Comparison of ENCODE assay signal across 8 mouse cellular contexts in the genomic region with DNA sequence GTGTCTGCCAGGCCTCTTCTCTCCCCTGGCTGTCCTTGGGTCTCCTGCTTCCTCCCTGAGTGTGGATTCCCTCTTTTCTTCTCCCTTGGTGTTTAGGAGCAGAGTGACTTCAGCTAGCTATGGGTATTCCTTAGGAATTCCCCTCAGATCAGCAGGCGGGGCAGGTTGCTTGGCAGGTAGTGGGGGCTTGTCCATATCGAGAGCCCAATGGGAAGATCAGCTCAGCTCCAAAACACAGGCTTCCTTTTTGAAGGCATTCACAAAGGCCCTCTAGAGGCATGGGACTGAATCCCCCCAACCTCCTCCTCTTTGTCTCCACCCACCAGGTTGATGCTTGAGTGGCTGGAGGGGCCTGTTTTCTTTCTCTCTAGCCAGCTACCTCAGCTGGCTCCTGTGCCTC. TPM values are rescaled to one million over a fixed set of nuclear protein-coding genes. Genes with fewer than 3 reads are reported as not detected.
DNase-seq lines count a peak whose midpoint lies in the region; ATAC-seq and TF ChIP-seq lines count a peak whose summit lies in the region.
"Had no signal": no experiment of that assay in that cellular context is flagged by ENCODE, and none has a peak within 500 bp of the region (broad histone marks: within the 10 kb centered on the region; RNA-seq: fewer than 3 reads in every experiment).

No protein-coding gene starts in this region.

- peak; percentile 44 for DNase-seq in lung, embryonic 14.5 days
- no peak for DNase-seq in lung, postnatal 4 days
- no peak for DNase-seq in layer of hippocampus, adult 11-12 months (ENCODE audit: low spot score)
- DNase-seq in right cerebral cortex, adult 2 months (ENCODE audit: low spot score in 2 of 2): no peak
- DNase-seq: lung, adult 18-20 months had no signal

- 22% methylated on average over 2 of the region's 2 CpGs for WGBS in lung, embryonic 14.5 days
- WGBS in forebrain, embryonic 12.5 days: 21% methylated on average over 2 of the region's 2 CpGs
- WGBS in limb, embryonic 12.5 days: 51% methylated on average over 2 of the region's 2 CpGs
- WGBS in small intestine, adult 2 months: 66% methylated on average over 2 of the region's 2 CpGs

- H3K27ac ChIP-seq in lung, embryonic 14.5 days (ENCODE audit: low read depth): peak overlapping the region; percentile 13; the same call in 1 of the 2 replicates
- H3K27ac ChIP-seq in forebrain, embryonic 12.5 days: peak overlapping the region; percentile 91
- H3K27ac ChIP-seq in limb, embryonic 12.5 days: peak overlapping the region; percentile 82; the same call in 1 of the 2 replicates
- no peak overlapping the region for H3K27ac ChIP-seq in small intestine, adult 2 months (ENCODE audit: insufficient read depth, low read depth, low read length)

- no peak for TF ChIP-seq CTCF in lung, embryonic 14.5 days (IDR thresholded peaks at IDR 0.05; ENCODE audit: low read depth)
- TF ChIP-seq CTCF in small intestine, adult 2 months (IDR thresholded peaks at IDR 0.05; ENCODE audit: extremely low read depth, insufficient read length, insufficient replicate concordance, low read depth, low read length): no peak

- no peak for TF ChIP-seq POLR2A in small intestine, adult 2 months (IDR thresholded peaks at IDR 0.05; ENCODE audit: low read depth, low read length)

- no peaks in the 10 kb centered on the region for H3K9me3 ChIP-seq in lung, embryonic 14.5 days (ENCODE audit: low read depth, low read length)
- no peaks in the 10 kb centered on the region for H3K9me3 ChIP-seq in forebrain, embryonic 12.5 days
- H3K9me3 ChIP-seq in limb, embryonic 12.5 days: no peaks in the 10 kb centered on the region

- ATAC-seq in lung, embryonic 14.5 days (ENCODE audit: insufficient read depth): no peak
- ATAC-seq in forebrain, embryonic 12.5 days (ENCODE audit: low FRiP score): no peak
- no peak for ATAC-seq in limb, embryonic 12.5 days (ENCODE audit: insufficient number of reproducible peaks, insufficient read depth, low FRiP score, low TSS enrichment, low read depth)

- H3K4me1 ChIP-seq in lung, embryonic 14.5 days (ENCODE audit: insufficient read depth): peaks cover 6% of the 10 kb centered on the region; the same call in 1 of the 2 replicates
- peaks cover 51% of the 10 kb centered on the region for H3K4me1 ChIP-seq in forebrain, embryonic 12.5 days
- peaks cover 30% of the 10 kb centered on the region for H3K4me1 ChIP-seq in limb, embryonic 12.5 days (replicated peaks)
- H3K4me1 ChIP-seq in small intestine, adult 2 months (ENCODE audit: control insufficient read depth, insufficient read depth, insufficient read length, low read length): peaks cover 15% of the 10 kb centered on the region

- peak overlapping the region; percentile 76 for H3K4me3 ChIP-seq in lung, embryonic 14.5 days (ENCODE audit: low read depth, low read length)
- peak overlapping the region; percentile 81 for H3K4me3 ChIP-seq in forebrain, embryonic 12.5 days (replicated peaks)
- H3K4me3 ChIP-seq in limb, embryonic 12.5 days (replicated peaks): peak overlapping the region; percentile 73
- H3K4me3 ChIP-seq in small intestine, adult 2 months (ENCODE audit: low read depth, low read length): peak overlapping the region; percentile 79; the same call in 1 of the 2 replicates

- H3K36me3 ChIP-seq in lung, embryonic 14.5 days (ENCODE audit: insufficient read depth): peaks cover 60% of the 10 kb centered on the region
- peaks cover 47% of the 10 kb centered on the region for H3K36me3 ChIP-seq in forebrain, embryonic 12.5 days (replicated peaks)
- H3K36me3 ChIP-seq in limb, embryonic 12.5 days: peaks cover 53% of the 10 kb centered on the region
- peaks cover 44% of the 10 kb centered on the region for H3K36me3 ChIP-seq in small intestine, adult 2 months (ENCODE audit: control insufficient read depth, insufficient read depth, low read length)

- peak overlapping the region; percentile 98 for H3K4me2 ChIP-seq in lung, embryonic 14.5 days
- H3K4me2 ChIP-seq in forebrain, embryonic 12.5 days: peak overlapping the region; percentile 84
- H3K4me2 ChIP-seq in limb, embryonic 12.5 days: peak overlapping the region; percentile 88

- H3K27me3 ChIP-seq in lung, embryonic 14.5 days (ENCODE audit: insufficient read depth, low read length): no peaks in the 10 kb centered on the region
- H3K27me3 ChIP-seq in forebrain, embryonic 12.5 days: no peaks in the 10 kb centered on the region
- H3K27me3 ChIP-seq in limb, embryonic 12.5 days: no peaks in the 10 kb centered on the region
- H3K27me3 ChIP-seq in small intestine, adult 2 months (ENCODE audit: control insufficient read depth, insufficient read depth, low read length): no peaks in the 10 kb centered on the region

- peak overlapping the region; percentile 86 for H3K9ac ChIP-seq in lung, embryonic 14.5 days
- H3K9ac ChIP-seq in forebrain, embryonic 12.5 days: peak overlapping the region; percentile 97
- H3K9ac ChIP-seq in limb, embryonic 12.5 days (replicated peaks): peak overlapping the region; percentile 89

RNA-seq across cellular contexts. Expression of gene Mtmr4, which starts 4.5 kb away (rescaled TPM):
- polyA plus RNA-seq in lung, embryonic 14.5 days (2014; fragmentation: Nextera tagmentation; extraction: Ambion mirVana): 41.2 and 43.6 TPM in 2 replicates
- polyA plus RNA-seq in forebrain, embryonic 12.5 days (2016; fragmentation: Nextera tagmentation; extraction: Ambion mirVana): 71.4 and 75.2 TPM in 2 replicates
- 53.4 and 54.0 TPM in 2 replicates for polyA plus RNA-seq in limb, embryonic 12.5 days (2016; fragmentation: Nextera tagmentation; extraction: Ambion mirVana)
- polyA plus RNA-seq in small intestine, adult 2 months (2012; rRNA removed): 28.3 and 60.0 TPM in 2 replicates

RNA-seq across cellular contexts. Expression of gene Hsf5, which starts 20.5 kb away (rescaled TPM):
- 0.38 and 0.41 TPM in 2 replicates for polyA plus RNA-seq in lung, embryonic 14.5 days (2014; fragmentation: Nextera tagmentation; extraction: Ambion mirVana)
- 0.40 and 0.49 TPM in 2 replicates for polyA plus RNA-seq in forebrain, embryonic 12.5 days (2016; fragmentation: Nextera tagmentation; extraction: Ambion mirVana)
- 0.19 and 0.21 TPM in 2 replicates for polyA plus RNA-seq in limb, embryonic 12.5 days (2016; fragmentation: Nextera tagmentation; extraction: Ambion mirVana)
- 0.13 and 0.34 TPM in 2 replicates for polyA plus RNA-seq in small intestine, adult 2 months (2012; rRNA removed)

RNA-seq across cellular contexts. Expression of gene Sept4, which starts 27.8 kb away (rescaled TPM):
- polyA plus RNA-seq in lung, embryonic 14.5 days (2014; fragmentation: Nextera tagmentation; extraction: Ambion mirVana): 48.5 TPM in 2 replicates
- polyA plus RNA-seq in forebrain, embryonic 12.5 days (2016; fragmentation: Nextera tagmentation; extraction: Ambion mirVana): 8.1 and 8.3 TPM in 2 replicates
- 10.7 and 10.9 TPM in 2 replicates for polyA plus RNA-seq in limb, embryonic 12.5 days (2016; fragmentation: Nextera tagmentation; extraction: Ambion mirVana)
- 11.3 and 19.8 TPM in 2 replicates for polyA plus RNA-seq in small intestine, adult 2 months (2012; rRNA removed)

RNA-seq across cellular contexts. Expression of gene Gm11492, which starts 30.0 kb away (rescaled TPM):
- polyA plus RNA-seq in lung, embryonic 14.5 days (2014; fragmentation: Nextera tagmentation; extraction: Ambion mirVana): not detected in 2 replicates
- polyA plus RNA-seq in forebrain, embryonic 12.5 days (2016; fragmentation: Nextera tagmentation; extraction: Ambion mirVana): not detected in 2 replicates
- polyA plus RNA-seq in limb, embryonic 12.5 days (2016; fragmentation: Nextera tagmentation; extraction: Ambion mirVana): not detected in 2 replicates
- polyA plus RNA-seq in small intestine, adult 2 months (2012; rRNA removed): not detected in 2 replicates
